Mouse (Mus musculus) cerebellum, postnatal 25 days (tissue): ENCODE measurements around the gene Bmp7.

Source experiments
- DNase-seq, 2 experiments: peaks; one replicate each; pipeline ENCODE4 v3.0.0; 2021; ENCODE audit warnings: mixed read lengths in 2 of 2

Bmp7 gene

DNA sequence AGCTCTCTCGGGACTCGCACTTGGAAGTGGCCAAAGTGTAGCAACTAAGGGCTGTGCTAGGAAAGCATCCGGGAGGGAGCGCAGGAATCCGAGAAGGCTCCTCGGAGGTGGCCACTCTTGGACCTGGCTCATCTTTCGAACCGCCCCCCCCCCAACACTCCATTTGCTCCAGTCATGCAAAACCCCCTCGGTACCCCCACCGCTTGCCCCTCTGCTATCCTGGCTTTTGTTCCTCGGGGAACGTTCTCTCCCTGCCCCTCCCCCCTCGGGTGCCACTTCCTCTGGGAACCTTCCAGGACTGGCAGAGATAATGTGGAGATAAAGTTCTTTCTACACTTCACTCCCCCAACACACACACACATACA is 660 bp upstream of the Bmp7 start:
- DNase-seq: no peak

DNA sequence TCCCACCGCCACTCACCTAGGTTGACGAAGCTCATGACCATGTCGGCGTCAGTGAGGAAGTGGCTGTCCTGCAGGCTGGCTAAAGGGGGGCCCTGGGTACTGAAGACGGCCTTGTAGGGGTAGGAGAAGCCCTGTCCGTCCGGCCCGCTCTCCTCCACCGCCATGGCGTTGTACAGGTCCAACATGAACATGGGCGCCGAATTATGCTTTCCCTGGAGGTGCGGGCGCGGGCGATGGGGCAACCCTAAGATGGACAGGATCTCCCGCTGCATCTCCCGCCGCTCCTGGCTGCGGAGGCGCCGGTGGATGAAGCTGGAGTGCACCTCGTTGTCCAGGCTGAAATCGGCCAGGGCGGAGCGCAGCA is 500 bp downstream of the Bmp7 start:
- DNase-seq: no peak

DNA sequence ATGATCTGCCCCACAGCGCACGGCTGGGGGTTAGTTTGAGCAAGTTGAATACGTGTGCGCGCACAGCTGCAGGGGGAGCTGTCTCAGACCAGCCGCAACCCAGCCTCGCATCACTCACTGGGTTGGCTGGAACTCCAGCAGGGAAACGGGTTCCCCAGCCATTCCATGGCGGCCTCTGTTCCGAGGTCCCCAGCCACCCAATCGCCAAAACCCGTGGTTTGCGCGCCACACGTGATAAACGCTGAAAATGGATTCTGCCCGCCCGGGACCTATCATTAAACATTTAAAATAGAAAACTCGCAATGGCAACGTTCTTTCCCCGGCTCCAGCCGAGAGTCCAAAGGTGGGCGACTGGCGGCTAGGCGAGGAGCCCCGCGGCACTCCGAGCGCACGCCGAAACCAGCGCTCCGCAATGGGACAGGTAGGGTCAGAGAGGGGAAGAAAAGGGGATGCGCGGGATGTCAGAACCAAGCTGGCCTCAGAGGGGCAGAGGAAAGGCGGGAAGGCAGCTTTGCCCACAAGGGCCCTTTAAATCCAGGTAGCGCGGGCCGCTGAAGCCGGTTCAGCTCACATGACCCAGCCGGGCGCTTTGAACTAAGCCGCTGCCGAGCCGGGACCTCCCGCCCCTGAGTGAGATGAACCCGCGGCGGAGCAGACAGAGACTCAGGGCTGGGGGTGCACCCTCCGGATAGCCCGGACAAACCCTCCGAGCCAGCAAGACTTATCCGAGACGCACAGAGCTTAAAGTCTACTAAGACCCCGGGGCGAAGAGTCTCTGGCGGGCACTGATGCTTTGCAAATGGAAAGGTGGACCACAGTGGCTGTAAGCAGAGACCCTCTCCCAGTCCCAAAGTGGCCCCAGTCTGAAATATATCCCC is 1.1 kb downstream of the Bmp7 start:
- DNase-seq: no peak

DNA sequence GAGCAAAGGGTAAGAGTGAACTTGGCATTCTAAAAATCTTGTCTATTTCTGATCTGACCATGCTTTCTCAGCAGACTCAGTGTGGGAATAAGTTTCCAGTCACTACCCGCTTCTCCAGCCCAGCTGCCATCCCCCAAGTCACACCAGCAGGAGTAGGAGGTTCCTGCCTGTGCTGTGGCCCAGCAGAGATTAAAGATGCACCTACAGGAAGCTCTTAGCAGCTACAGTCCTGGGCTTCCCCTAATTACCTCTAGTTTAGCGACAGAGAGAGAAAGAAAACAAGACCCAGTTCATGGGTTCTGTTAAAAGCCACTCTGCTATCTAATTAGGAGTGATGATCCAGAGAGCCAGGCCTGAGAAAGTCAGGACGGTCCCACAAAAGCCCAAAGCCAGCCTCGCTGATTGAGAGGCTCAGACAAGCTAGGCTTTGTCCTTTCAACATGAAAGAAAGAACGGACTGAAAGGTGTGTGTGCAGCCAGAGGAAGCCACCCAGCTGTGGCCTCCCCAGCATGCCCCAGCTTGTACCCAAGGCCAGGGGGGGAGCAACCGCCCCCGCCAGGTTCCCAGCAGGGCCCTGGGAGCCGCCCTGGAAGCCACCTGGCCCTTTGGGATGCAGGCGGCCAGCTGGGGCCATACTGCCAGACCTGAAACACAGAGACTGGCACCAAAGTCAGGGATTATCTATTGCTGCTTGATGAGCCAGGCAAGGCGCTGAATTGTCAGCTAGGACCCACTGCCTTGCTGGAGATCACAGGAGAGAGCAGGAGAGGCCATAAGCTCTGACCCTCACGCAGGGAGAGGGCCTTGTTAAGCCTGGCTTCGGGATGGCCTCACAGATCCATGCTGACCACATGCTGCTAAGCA is 2.6 kb downstream of the Bmp7 start:
- DNase-seq: no peak

DNA sequence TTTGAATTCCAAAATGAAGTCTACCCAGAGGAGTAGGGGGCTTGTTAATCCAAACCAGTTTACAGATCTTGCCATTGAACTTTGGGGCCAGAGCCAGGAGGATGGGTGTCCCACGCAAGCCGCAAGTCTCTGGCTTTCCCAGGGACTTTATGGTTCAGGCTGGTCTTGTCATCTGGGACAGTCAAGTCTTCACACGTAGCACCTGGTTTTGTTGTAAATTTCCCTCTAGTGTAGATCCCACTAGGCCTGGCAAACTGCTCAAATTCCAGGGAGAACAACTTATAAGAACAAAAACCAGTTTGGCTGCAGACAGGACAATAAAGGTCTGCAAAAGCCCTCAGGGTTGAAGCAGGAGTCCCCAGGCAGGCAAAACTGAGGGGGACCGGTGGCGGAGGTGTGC is 3.3 kb downstream of the Bmp7 start:
- DNase-seq: no peak

DNA sequence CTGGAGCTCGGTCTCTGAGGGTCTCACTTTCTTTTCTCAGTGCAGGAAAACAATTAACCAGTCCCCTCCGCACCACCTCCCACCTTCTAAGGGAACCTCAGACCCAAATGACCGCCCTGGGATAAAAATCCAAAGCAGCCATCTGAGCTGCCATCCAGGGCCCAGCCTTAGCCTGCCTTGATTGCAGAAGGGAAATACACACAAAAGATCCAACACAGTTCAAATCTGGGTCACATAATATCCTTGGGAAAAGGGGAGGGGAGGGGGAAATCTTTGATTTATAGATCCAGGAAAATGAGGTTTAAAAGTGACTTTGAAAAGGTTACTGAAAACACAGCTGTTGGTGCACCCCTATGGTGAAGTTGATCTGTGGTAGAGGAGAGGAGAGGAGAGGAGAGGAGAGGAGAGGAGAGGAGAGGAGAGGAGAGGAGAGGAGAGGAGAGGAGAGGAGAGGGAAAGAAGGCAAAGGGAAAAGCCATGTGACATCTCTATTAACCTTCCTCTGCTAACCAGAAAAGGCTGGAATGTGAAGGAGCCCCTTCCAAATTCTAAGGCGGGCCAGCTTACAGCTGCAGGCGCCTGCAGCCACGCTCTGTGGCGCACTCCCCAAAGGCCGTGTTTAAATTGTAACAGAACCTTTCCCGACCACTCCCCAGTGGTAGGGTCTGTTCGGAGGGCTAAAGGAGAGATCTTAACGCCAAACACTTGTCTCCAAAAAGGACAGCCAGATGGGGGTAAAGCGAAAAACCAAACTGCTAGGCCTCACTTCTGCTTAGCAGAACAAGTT is 4.2 kb downstream of the Bmp7 start:
- no peak for DNase-seq

DNA sequence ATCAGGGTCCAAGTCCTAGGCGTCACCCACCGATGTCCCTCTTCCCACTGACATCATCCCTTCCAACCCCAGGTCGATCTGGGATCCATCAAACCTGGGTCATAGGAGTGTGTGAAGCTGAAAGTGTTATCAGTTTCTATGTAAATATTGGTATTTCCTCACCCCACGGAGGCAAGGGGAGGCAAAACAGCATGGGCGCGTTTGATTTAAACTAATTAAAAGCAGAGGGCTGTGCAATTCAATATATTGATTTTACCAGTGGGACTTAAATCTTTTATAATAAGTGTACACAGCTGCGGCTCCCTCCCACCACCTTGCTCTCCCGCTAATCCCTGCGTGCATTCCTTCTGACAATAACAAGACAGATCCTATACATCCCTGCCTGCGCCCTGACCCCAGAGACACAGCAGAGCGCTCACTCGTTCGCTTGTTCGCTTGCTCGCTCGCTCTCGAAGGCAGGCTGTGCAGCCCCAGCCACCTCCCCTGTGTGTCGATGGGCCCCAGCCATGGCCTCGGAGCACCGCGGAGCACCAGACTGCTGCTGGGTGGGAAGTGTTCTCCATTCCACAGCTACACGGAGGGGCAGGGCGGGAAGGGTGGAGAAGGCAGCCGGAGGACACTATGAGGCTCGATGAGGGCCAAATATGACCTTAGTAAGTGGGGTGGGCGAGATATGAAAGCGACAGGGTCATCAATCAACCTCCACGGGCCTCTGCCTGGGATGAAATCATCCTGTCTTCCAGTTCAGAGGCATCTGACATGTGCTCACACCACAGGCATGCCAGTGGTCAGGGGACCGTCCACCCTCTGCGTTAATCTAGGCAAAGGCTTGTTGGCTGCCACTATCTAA is 5.0 kb downstream of the Bmp7 start:
- no peak for DNase-seq

DNA sequence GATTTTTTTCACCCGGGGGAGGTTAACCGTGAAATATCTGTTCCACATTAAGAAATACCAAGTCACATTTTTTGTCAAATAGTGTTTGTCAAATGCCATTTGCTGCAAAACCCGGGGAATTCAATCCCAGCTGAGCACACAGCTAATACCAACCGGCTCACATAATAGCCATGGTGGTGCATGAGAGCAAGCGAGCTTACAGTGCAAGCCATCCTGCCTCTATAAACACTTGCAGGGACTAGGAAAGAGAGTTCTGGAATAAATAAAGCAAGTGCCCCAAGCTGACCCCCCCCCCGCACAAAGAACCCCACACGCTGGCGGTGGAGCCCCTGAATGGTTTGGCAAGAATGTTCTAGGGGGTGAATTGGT is 5.7 kb downstream of the Bmp7 start:
- DNase-seq: no peak

DNA sequence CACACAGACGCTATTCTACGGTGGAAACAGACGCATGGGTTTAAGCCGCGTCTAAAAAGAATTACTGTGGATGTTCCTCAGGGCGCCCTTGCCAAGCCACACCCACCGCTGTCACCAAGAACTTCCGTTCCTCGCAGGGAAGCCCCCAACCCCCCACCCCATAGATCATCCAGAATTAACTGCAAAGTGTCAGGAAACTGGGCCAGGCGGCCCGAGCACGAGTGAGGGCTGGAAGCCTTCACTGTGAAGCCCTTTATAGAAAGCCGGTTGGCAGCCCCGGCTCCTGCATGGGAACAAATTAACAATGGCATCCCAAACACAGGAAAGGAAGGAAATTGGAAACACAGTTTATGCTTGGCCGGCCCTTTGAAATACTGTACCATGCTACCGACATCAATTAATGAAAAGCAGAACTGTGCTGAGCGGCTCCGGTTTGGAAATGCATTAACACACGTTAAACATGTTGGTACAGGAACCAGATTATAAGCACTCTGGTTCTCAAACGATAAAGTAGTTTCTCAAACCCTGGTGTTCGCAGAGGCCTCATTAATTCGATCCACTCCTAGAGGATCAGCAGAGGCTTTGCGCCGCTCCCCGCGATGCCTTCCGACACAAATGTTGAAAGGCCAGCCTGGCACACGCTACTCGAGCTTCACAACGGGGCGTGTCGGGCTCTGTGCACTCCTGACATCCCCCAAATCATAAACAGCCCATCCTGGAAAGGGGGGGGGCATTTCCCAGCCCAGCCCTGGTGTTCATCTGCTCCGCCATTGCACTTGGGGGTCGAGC is 6.3 kb downstream of the Bmp7 start:
- peak in 1 of 2 experiments; percentile 24 for DNase-seq

DNA sequence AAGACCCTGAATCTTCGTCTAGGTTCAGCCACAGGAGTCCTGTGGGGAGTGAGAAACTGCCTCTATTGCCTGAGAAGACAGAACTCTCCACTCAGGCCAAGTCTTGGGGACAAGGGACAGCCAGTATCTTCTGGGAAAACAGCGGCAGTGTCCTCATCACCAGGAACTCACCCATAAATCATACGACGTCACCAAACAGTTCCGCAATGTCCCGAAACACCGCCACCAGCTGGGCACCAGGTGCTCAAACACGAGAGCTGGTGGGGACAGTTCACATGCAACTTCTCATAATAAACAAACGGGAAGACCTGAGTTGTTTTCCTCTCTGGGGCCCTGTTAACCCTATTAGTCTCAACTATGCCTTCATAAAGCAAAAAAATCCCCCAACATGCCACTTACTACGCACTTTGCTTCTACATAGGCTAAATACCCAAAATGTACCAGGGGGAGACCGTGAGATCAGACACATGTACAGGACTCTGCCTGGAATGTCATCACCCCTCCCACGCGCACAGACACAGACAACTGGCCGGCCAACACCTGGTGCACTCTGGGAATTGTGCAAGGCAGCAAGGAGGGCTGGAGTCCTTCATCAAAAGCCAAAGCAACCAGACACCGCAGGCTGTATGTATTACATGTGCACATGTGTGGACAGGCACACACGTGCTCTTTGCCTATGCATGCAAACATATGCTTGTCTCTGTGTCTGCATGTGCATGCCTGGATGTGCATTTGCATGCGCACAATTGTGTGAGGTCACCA is 8.8 kb downstream of the Bmp7 start:
- no peak for DNase-seq

DNA sequence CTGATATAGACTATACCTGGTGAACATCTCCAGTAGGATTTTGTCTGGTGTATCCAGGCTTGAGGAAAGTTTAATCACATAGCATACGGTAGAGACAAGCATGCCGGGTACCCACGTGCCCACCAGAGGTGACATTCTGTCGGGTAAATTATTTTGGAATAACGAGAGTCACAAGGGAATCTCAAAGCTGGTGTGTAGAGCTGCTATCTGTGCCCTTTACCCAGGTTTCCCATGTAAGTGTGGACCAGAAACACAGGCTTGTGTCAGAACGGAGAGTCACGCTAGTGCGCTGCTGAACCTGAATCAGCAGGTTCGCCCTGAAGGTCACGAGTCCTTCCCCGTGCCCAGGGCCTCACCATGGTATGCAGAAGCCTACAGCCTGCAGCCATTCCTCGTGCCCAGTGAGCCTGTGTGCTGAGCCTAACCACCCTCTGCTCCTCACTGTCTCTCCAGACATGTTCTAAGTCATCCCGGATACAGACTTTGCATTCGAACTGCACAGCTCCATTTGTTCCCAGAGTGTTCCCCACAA is 10.2 kb downstream of the Bmp7 start:
- DNase-seq: no peak

DNA sequence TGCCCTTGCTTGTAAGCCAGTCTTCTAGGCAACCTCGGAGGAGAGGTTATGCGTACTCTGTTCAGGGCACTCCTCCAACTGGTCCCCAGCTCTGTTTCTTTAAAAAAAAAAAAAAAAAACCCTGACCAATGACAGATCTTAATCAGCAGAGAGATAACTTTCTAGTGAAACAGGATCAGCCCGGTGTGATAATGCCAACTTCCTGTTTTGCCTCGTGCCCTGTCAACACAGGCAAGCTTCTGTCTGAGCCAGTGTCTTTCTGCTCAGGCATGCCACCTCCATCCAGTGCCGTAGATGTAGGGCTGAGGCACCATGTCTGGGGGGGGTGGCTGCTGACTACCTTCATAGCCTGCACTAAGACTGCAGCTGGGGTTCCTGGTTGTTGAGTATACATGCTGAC is 12.5 kb downstream of the Bmp7 start:
- no peak for DNase-seq

DNA sequence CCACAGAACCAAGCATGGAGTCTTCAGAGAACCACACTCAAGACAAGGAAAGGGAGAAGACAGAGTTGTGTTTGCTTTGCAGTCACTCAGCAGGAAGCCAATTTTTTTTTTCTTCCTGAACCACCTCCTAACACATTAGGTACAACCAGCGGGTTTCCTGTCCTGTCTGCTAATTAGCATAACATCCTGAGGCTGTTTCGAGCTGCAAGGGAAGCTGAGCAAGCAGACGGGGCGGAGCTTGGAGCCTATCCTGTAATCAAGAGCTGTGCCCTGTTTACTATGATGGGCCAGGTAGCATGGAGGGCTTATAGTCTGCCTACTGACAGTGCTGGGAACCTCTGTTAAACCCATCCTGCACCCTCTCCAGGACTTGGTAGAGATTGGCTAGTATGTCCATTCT is 13.8 kb downstream of the Bmp7 start:
- DNase-seq: no peak

DNA sequence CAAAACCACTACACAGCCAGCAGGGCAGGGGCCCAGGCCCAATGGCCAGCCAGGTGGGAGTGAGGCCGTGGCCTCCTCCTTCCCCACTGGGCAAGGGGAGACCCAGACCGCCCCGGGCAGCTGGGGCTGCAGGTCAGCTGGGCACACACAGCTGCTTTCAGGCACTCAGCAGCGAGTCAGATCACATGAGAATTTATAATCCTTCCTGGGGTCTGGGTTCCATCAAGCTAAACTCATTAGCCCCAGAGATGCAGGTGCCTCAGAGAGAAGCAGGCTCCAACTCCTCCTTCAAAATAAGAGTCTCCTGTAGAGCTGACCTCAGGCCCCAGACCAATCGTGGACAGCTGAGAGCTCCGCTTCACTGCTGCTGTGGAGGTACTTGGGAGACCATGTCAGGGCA is 15.2 kb downstream of the Bmp7 start:
- no peak for DNase-seq

DNA sequence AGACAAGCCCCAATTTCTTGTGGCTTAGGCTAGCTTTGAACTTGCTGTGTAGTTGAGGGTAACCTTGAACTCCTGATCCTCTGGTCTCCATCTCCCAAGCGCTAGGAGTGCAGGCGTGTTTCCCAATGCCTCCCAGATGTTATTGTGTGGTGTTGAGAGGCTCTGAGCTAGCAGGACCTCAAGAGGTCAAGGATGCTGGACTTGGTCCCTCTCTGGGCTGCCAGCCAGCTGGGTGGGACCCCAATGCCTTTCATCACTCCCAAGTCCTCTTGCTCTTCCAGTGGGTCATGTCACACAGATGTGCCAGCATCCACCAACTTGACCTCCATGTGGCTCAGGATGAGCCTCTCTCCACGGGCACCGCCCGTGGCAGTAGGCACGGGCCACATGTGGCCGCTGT is 16.9 kb downstream of the Bmp7 start:
- no peak for DNase-seq

DNA sequence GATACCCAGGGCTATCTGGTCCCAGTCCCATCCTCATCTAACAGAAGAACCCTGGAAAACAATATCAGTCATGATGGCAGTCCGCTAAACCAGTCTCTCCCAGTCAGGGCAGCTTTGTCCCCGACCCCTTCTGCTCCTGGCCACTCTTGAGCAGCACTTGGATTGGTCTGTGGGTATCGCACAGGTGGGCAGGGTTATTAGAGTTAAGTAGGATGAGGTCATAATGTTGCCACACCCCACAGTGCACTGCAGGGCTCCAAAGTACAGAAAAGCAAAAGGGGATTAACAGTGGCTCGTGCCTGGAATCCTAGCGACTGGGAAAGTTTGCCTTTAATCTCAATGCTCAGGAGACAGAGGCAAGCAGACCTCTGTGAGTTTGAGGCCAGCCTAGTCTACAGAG is 17.5 kb downstream of the Bmp7 start:
- DNase-seq: no peak

DNA sequence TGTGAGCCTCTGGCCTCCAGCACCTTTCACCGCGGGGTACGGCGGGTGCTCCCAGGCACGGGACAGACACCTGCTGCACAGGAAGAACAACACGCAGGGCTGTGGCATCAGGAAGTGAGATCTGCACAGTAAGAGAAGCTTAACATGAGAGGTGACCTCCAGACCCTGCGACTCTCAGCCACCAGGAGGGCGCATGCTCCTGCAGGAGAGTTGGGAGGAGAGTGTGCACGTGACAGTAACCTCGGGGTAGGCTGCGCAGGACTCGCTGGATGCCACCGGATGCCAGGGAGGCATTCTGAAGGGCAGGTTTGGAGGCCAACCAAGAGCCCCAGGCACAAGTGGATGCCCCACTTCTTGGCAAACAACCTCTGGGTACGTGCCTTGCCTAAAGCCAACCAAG is 26.1 kb downstream of the Bmp7 start:
- DNase-seq: no peak

DNA sequence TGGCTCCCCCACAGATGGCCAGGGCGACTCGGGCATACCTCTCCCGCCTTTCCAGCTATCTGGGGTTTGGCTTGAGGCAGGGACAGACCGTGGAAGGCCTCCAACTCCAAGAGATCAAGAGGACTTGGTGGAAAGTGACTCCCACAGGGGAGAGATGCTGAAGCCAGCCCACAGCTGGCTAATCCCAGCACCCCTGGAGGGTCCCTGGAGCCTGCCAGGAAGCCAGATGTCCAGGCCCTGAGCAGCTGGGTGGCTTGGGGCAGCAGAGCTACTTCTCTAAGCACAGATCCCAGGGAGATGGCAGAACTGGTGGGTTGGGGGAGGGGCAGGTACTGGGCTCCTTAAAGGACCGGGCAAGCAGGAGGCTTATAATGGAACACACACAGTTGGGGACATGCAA is 28.4 kb downstream of the Bmp7 start:
- DNase-seq: no peak

DNA sequence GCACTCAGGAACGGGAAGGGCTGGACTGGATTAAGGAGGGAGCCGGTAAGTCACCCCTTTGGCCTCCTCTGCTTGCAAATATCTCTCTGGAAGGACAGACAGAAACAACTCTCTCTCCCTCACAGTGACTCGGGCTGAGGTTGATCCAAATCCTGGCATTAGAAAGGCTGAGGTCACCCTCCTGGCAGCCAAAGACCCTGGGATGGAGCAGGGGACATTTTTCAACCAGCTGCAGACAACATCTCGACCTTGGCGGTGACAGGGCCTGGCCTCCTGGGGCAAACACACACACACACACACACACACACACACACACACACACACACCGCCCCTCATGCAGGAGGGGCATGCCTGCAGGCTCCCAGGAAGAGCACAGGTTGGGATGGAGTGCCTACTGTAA is 29.0 kb downstream of the Bmp7 start:
- no peak for DNase-seq

DNA sequence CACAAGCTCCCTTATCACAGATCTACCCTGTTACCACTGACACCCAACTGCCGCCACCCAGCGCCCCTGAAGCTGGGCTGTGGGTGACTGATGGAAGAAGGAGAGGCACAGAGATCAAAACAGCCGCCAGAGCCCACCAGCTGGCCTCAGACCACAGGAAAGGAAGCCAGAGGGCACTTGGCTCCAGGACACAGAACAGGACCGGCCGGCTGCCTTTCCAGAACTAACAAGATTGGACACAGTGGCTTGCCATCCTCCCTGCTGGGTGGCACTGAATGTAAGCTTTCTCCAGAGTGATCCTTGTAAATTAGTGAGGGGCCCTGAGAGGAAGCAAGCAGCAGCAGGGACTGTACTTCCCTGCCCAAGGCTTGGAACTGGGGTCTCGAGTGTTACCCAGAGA is 30.7 kb downstream of the Bmp7 start:
- peak in 1 of 2 experiments; percentile 13 for DNase-seq

DNA sequence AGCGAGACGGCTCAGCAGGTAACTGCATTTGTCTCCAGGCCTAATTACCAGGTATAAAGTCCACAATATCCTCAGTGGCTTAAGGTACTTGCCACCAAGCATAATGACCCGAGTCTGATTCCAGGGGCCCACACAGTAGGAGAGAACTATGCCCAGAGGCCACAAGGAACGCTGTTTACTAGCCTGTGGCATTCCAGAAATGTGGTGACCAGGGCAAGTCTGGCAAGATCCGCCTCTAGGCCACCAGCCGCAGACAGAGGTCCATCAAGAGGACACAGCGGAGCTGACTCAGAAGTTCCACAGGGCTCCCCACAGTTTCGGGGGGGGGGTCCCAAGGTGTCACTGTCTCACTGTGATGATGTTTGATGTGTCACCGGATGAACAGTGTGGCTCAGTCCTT is 34.0 kb downstream of the Bmp7 start:
- no peak for DNase-seq
